In genomic region chr11:101442760-101443159, GRCm38 (mm10) we compare ENCODE assay signal across 8 mouse cellular contexts. TPM values are rescaled to one million over a fixed set of nuclear protein-coding genes. Genes with fewer than 3 reads are reported as not detected.
DNase-seq lines count a peak whose midpoint lies in the region; ATAC-seq lines count a peak whose summit lies in the region.

No protein-coding gene starts in this region.

- peak overlapping the region; percentile 89 for H3K9ac ChIP-seq in kidney, embryonic 15.5 days
- H3K9ac ChIP-seq in hindbrain, embryonic 14.5 days = peak overlapping the region; percentile 93
- peak overlapping the region; percentile 76 for H3K9ac ChIP-seq in midbrain, embryonic 15.5 days

- H3K9me3 ChIP-seq in kidney, embryonic 15.5 days (replicated peaks) = no peaks in the 10 kb centered on the region
- no peaks in the 10 kb centered on the region for H3K9me3 ChIP-seq in hindbrain, embryonic 14.5 days (ENCODE audit: control insufficient read depth, low read length)
- H3K9me3 ChIP-seq in midbrain, embryonic 15.5 days = no peaks in the 10 kb centered on the region

- peaks cover 26% of the 10 kb centered on the region for H3K4me1 ChIP-seq in kidney, embryonic 15.5 days
- peaks cover 14% of the 10 kb centered on the region for H3K4me1 ChIP-seq in hindbrain, embryonic 14.5 days (replicated peaks; ENCODE audit: control insufficient read depth, insufficient read depth, low read length)
- peaks cover 14% of the 10 kb centered on the region for H3K4me1 ChIP-seq in midbrain, embryonic 15.5 days

- peak overlapping the region; percentile 93 for H3K27ac ChIP-seq in kidney, embryonic 15.5 days
- peak overlapping the region; percentile 94 for H3K27ac ChIP-seq in hindbrain, embryonic 14.5 days
- peak overlapping the region; percentile 83 for H3K27ac ChIP-seq in midbrain, embryonic 15.5 days

- no peak for DNase-seq in kidney, adult 11 months
- DNase-seq in hindbrain, embryonic 14.5 days (ENCODE audit: low spot score) = no peak
- no peak for DNase-seq in MN1 (ENCODE audit: low spot score)
- no peak for DNase-seq in urinary bladder, postnatal 36 days (ENCODE audit: low spot score in 2 of 2)
- DNase-seq in gastrocnemius, postnatal 25 days = no peak

- no peaks in the 10 kb centered on the region for H3K27me3 ChIP-seq in kidney, embryonic 15.5 days
- no peaks in the 10 kb centered on the region for H3K27me3 ChIP-seq in hindbrain, embryonic 14.5 days (ENCODE audit: control insufficient read depth, insufficient read depth, low read length)
- no peaks in the 10 kb centered on the region for H3K27me3 ChIP-seq in midbrain, embryonic 15.5 days (replicated peaks)

- peaks cover 34% of the 10 kb centered on the region for H3K36me3 ChIP-seq in kidney, embryonic 15.5 days
- peaks cover 31% of the 10 kb centered on the region for H3K36me3 ChIP-seq in hindbrain, embryonic 14.5 days (replicated peaks; ENCODE audit: control insufficient read depth, insufficient read depth)
- peaks cover 20% of the 10 kb centered on the region for H3K36me3 ChIP-seq in midbrain, embryonic 15.5 days (replicated peaks)

- no peak for ATAC-seq in kidney, embryonic 15.5 days (replicated peaks; ENCODE audit: low FRiP score)
- ATAC-seq in activated CD4-positive, CD25-positive, alpha-beta regulatory T cell, adult 4 months = peak; percentile 12
- peak; percentile 1; the same call in 1 of the 2 replicates for ATAC-seq in hindbrain, embryonic 14.5 days (ENCODE audit: low FRiP score)
- ATAC-seq in midbrain, embryonic 15.5 days (replicated peaks) = no peak

- H3K4me3 ChIP-seq in kidney, embryonic 15.5 days (replicated peaks) = peak overlapping the region; percentile 87
- H3K4me3 ChIP-seq in hindbrain, embryonic 14.5 days (replicated peaks; ENCODE audit: low read length) = peak overlapping the region; percentile 77
- peak overlapping the region; percentile 68 for H3K4me3 ChIP-seq in midbrain, embryonic 15.5 days

- WGBS in kidney, embryonic 15.5 days = under 1% methylated on average over 14 of the region's 14 CpGs
- 2% methylated on average over 14 of the region's 14 CpGs for WGBS in hindbrain, embryonic 14.5 days
- 2% methylated on average over 14 of the region's 14 CpGs for whole genome bisulfite sequencing in midbrain, embryonic 15.5 days

- peak overlapping the region; percentile 81 for H3K4me2 ChIP-seq in kidney, embryonic 15.5 days
- peak overlapping the region; percentile 97 for H3K4me2 ChIP-seq in hindbrain, embryonic 14.5 days (replicated peaks)
- H3K4me2 ChIP-seq in midbrain, embryonic 15.5 days = peak overlapping the region; percentile 72

RNA-seq across cellular contexts. Expression of gene Rpl27, which starts 0.7 kb away (rescaled TPM):
- polyA plus RNA-seq in kidney, embryonic 15.5 days (2015; fragmentation: Nextera tagmentation; extraction: Ambion mirVana) = 369 and 421 TPM in 2 replicates
- 100 to 1,000 TPM; 581 to 812 TPM for polyA plus RNA-seq in activated CD4-positive, CD25-positive, alpha-beta regulatory T cell, adult 4 months (2017; shearing (Covaris generic))
- polyA plus RNA-seq in hindbrain, embryonic 14.5 days (2014; fragmentation: Nextera tagmentation; extraction: Ambion mirVana) = 248 and 297 TPM in 2 replicates
- polyA plus RNA-seq in midbrain, embryonic 15.5 days (2015; fragmentation: Nextera tagmentation; extraction: Ambion mirVana) = 197 and 212 TPM in 2 replicates
- 10 to 100 TPM; 40.6 to 42.5 TPM for total RNA-seq in gastrocnemius, postnatal 25 days (2021)

RNA-seq across cellular contexts. Expression of gene Ifi35, which starts 5.4 kb away (rescaled TPM):
- polyA plus RNA-seq in kidney, embryonic 15.5 days (2015; fragmentation: Nextera tagmentation; extraction: Ambion mirVana) = 13.8 and 18.8 TPM in 2 replicates
- 100 to 1,000 TPM; 148 to 179 TPM for polyA plus RNA-seq in activated CD4-positive, CD25-positive, alpha-beta regulatory T cell, adult 4 months (2017; shearing (Covaris generic))
- 2.6 and 5.4 TPM in 2 replicates for polyA plus RNA-seq in hindbrain, embryonic 14.5 days (2014; fragmentation: Nextera tagmentation; extraction: Ambion mirVana)
- 3.9 and 4.0 TPM in 2 replicates for polyA plus RNA-seq in midbrain, embryonic 15.5 days (2015; fragmentation: Nextera tagmentation; extraction: Ambion mirVana)
- 10 to 100 TPM in 1 of 2 experiments, 1 to 10 TPM in 1; 8.5 to 10.8 TPM for total RNA-seq in gastrocnemius, postnatal 25 days (2021)

RNA-seq across cellular contexts. Expression of gene Ptges3l, which starts 17.6 kb away (rescaled TPM):
- polyA plus RNA-seq in kidney, embryonic 15.5 days (2015; fragmentation: Nextera tagmentation; extraction: Ambion mirVana) = 12.3 and 12.6 TPM in 2 replicates
- polyA plus RNA-seq in activated CD4-positive, CD25-positive, alpha-beta regulatory T cell, adult 4 months (2017; shearing (Covaris generic)) = 1 to 10 TPM; 1.1 to 4.2 TPM
- 1.9 and 2.2 TPM in 2 replicates for polyA plus RNA-seq in hindbrain, embryonic 14.5 days (2014; fragmentation: Nextera tagmentation; extraction: Ambion mirVana)
- 1.7 and 2.0 TPM in 2 replicates for polyA plus RNA-seq in midbrain, embryonic 15.5 days (2015; fragmentation: Nextera tagmentation; extraction: Ambion mirVana)
- total RNA-seq in gastrocnemius, postnatal 25 days (2021) = 100 to 1,000 TPM; 106 to 110 TPM

RNA-seq across cellular contexts. Expression of gene Rundc1, which starts 17.9 kb away (rescaled TPM):
- 20.4 and 21.7 TPM in 2 replicates for polyA plus RNA-seq in kidney, embryonic 15.5 days (2015; fragmentation: Nextera tagmentation; extraction: Ambion mirVana)
- 1 to 10 TPM; 5.4 to 8.0 TPM for polyA plus RNA-seq in activated CD4-positive, CD25-positive, alpha-beta regulatory T cell, adult 4 months (2017; shearing (Covaris generic))
- polyA plus RNA-seq in hindbrain, embryonic 14.5 days (2014; fragmentation: Nextera tagmentation; extraction: Ambion mirVana) = 23.1 and 24.1 TPM in 2 replicates
- 31.7 and 34.9 TPM in 2 replicates for polyA plus RNA-seq in midbrain, embryonic 15.5 days (2015; fragmentation: Nextera tagmentation; extraction: Ambion mirVana)
- 1 to 10 TPM; 6.6 to 7.3 TPM for total RNA-seq in gastrocnemius, postnatal 25 days (2021)

RNA-seq across cellular contexts. Expression of gene Gm27029, which starts 18.2 kb away (rescaled TPM):
- 10.0 and 10.3 TPM in 2 replicates for polyA plus RNA-seq in kidney, embryonic 15.5 days (2015; fragmentation: Nextera tagmentation; extraction: Ambion mirVana)
- polyA plus RNA-seq in activated CD4-positive, CD25-positive, alpha-beta regulatory T cell, adult 4 months (2017; shearing (Covaris generic)) = 1 to 10 TPM in 1 of 2 experiments, not detected in 1; 1.5 TPM
- 7.3 and 8.8 TPM in 2 replicates for polyA plus RNA-seq in hindbrain, embryonic 14.5 days (2014; fragmentation: Nextera tagmentation; extraction: Ambion mirVana)
- 8.3 and 8.7 TPM in 2 replicates for polyA plus RNA-seq in midbrain, embryonic 15.5 days (2015; fragmentation: Nextera tagmentation; extraction: Ambion mirVana)
- 1 to 10 TPM; 5.8 to 7.1 TPM for total RNA-seq in gastrocnemius, postnatal 25 days (2021)

Comparison
In these comparisons a context has a peak if more than half of its experiments do, and no peak if none do; other contexts are left out.
1. ATAC-seq: peak in activated CD4-positive, CD25-positive, alpha-beta regulatory T cell, adult 4 months (single experiment) and hindbrain, embryonic 14.5 days (single experiment); none in kidney, embryonic 15.5 days (single experiment) and midbrain, embryonic 15.5 days (single experiment).
2. Peak in every context shown above with its lines, with median percentiles within 50 percentile points of each other: H3K27ac ChIP-seq, H3K4me2 ChIP-seq, H3K4me3 ChIP-seq and H3K9ac ChIP-seq.